Mouse (Mus musculus): ENCODE measurements around the gene Smc5.

The Smc5 gene

DNA sequence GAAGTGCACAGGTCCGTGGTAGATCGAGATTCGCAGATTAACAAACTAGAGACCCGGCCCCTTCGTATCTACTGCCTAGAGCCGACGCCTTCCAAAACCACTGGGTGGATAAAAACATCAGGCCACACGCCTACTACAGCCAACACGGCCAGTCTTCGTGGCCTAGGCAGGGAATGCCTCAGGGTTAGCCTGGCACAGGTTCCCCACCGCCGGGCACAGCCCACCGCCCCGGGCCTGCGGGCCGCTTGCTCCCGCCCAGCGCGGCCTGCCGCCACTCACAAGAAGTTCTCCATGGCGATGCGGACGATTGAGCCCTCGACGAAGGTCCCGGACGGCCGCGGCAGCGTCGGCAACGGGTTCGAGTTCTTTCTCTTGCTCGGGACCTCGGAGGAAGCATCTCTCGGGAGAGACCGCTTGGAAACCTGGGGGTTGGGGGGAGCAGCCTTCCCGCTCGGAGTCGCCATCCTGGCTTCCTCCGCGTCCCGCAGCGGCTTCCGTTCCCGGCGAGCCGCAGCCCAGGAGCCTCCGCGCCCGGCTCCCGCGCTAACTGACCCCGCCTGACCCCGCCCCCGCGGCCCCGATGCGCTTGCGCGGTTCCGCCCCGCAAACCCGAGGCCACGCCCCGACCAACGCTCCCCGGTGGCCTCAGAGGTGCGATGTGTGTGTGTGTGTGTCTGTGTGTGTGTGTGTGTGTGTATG lies at the start of gene Smc5:
Gene Smc5, minus strand, starts transcription at position 543 of the 699 bp plus-strand sequence.
- in situ Hi-C loops (cut with MboI): no loop called here

DNA sequence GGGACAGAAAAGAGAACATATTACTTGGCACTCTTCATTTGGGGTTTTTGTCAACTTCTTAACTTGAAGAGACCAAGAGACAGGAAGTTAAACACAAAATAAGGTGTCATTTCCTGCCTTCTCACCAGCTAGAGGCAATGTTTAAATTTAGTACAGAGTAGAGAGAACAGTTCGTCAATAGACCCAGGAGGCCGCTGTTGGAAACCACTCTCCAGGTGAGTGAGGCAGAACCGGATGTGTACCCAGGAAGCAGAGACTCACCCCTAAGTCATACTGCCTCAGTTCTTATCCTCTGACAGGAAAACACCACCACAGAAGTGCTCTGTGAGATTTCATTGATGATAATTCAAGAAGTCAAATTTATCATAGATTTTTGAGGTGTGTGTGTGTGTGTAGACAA lies 49.4 kb upstream of the Smc5 start:
- in situ Hi-C loops (cut with MboI): no loop called here

DNA sequence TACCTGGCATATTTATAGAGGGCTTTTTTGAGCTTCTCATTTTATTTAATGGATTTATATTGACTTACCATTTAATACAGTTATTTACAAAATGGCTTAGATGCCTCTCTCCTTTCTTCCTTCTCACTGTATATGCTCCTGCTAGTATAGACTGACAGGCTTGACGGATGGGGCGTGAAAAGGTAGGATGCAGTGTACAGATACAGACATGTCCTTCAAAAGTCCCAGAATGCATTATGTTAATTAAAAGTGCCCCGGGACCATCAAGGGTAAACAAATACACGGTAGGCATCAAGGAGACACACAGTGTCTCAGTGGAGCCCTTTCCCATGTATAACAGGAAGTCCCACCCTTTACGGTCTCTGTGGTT lies 44.3 kb upstream of the Smc5 start:
- in situ Hi-C loops (cut with MboI): no loop called here

DNA sequence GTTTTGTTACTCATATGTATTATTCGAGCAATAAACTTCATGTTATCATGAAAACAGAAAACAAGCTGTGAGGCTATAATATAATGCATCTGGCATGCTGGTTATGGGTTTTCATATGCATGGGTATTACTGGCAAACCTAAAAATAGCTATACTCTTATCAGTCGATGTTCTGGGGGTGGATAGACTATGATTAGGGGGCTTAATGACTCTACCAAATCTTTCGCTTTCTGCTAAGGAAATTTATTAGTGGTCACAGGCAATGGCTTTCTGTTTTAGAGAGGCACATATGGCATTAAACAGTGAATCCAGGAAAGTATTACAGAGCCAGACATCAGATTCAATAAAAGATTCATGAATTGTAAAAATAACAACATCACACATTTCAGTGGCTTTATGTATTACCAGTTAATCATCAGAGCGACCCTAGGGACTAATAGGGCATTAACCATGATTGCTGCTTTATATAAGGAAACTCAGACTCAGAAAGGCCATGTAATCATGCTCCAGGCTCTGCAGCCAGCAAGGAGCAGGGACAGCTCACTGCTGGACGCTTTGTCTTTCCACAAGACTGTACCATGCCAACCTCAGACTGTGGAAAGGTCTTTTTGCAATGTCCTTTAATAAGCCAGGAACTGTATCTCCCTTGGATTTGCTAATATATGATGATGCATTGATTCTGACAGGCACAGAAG lies 43.7 kb upstream of the Smc5 start:
- in situ Hi-C loops (cut with MboI): no loop called here

DNA sequence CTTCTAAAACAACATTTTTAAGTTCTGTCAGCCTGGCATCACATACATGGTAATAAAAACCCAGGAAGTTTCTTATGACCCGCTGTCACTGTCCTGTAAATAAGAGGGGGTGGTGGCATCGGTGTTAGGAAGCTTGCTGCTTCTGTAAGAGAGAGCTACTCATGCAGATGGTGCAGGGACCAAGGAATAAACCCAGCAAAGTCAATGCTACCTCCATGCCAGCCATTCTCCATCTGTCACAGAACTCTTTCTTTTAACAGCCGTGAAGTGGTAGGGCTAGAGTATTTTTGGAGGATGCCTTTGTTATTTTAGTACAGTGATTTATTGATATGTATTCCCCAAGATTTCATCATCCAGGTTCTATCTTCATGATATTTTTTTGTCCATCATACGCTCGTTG lies 43.2 kb upstream of the Smc5 start:
- in situ Hi-C loops (cut with MboI): no loop called here

DNA sequence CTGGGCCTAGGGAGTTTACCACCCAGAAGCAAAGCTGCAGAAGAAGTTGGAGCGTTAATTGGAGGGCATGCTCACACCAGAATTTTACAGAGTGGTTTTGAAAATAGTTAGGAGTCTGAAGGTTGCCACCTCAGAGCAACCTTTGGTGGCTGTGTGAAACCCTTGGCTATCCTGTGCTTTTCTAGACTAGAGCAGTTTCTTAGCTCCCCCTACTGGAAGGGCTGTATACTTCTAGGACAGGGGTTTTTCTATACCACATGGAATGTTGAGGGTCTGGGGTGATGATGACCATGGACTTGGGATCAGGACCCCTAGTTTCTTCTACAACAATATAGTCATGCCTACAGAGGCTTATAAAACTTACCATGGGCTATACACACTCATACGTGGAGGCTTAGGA lies 36.3 kb upstream of the Smc5 start:
- in situ Hi-C loops (cut with MboI): no loop called here

DNA sequence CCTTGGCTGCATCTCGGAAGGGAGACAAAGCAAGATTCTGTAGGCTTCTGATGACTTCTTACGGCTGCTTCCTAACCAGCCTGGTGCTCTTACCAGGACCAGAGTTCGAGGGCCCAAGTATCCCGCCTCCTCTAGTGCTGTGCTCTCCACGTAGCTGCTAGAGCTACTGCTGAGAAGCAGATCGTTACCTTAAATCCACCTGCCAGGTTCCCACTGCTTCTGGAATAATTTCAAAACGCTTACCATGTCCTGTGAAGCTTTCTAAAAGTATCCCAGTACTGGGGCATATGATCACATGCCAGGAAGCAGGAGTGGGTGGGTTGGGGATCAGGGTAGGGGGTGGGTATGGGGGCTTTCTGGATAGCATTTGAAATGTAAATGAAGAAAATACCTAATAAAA lies 33.0 kb upstream of the Smc5 start:
- in situ Hi-C loops (cut with MboI): no loop called here

DNA sequence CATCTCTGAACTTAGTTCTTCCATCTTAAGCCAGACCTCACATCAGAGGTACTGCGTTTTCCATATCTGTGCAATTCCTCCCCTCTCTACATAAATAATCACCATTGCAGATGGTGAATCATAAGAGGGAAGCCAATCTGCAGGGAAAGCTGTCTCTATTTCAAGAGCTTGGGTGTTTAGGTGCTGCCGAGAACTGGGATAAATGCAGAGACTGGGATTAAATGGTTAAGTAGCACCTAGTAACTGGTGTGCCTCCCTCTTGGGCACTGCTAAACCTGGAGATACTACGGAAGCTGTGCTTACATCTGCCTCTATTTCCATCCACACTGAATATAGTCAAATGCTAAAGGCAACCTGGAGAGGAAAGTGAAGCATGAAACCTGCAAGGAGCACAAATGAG lies 26.3 kb upstream of the Smc5 start:
- in situ Hi-C loops (cut with MboI): no loop called here

DNA sequence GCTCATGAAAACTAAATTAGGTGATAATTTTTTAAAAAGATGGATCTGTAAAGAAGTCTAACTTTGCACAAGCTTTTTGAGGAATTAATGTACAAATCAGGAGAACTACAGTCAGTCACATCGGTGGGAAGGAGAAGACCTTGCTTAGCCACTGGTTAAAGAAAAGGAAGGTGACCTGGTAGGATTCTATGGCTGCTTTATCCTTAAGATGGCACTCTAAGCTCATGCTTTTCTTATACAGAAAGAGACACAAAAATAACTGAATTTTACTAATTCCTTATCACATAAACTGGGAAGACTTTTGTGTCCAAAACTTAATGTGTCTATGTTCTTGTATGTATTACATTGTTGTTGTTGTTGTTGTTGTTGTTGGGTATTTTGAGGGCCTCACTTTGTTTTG lies 25.2 kb upstream of the Smc5 start:
- in situ Hi-C loops (cut with MboI): no loop called here

DNA sequence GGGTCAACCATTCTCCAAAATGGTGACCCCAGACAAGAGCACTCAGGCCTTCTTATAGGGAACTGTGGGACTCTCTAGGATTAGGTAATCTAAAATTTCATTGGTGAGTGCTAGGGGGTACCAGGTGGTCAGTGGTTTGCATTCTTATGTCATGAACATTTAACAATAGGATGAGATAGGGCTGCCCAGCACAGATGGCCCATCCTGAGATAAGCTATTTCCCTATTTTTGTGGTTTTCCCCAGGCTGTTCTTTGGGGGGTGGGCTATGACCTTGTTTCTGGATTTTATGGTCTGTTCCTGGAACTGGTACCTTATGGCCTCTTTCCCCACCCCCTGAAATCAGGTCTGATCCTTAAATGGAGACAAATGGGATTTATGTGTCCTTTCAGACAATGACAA lies 23.5 kb upstream of the Smc5 start:
- in situ Hi-C loops (cut with MboI): no loop called here

DNA sequence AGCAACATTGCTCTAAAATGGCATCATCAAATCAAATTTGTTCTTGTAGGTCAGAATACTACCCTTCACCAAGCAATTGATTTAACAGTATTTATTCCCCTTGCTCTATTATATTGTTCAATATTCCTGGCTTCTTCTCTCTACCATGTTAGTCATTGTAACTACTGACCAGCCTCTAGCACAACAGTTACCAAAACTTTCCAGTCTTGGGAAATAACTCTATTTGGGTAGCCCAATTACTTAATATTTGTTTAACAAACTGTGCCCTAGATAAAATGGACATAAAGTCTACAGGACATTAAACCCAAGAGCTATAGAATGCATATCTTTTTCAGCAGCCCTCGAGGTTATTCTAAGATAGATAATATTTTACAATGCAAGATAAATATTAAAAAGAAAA lies 15.6 kb upstream of the Smc5 start:
- in situ Hi-C loops (cut with MboI): no loop called here

DNA sequence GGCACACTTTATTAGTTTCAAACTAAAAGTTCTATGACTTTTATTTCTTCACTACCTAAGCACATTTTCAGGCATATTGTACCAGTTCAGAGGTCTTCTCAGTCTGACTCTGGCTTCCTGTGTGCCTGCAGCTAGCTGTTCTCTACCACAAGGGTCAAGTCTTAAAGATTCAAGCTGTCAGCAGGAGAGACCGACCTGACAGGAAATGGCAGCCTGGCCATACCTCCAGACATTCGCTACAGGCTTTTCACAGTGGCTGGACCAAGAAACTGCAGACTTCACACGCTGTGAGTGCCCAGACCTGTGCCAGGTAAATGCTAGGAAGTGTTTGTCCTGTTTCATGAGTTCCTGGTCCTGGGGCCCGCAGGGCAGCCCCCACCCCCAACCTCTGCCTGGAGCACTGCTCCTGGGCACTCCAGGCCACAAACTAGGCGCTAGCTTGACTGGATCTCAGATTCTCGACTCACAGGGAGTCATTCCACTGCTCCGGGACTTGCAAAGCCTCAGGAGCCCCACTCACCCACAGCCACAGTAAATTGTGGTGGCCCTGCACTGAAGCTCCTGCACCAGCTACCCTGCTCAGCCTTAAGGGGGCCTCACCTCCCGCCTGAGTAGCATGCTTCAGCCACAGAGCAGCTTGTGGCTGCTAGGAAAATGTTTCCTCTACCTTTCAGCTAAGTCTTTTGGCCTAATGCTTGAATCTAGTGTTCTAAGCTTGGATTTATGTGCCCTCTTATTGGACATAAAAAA lies 8.4 kb upstream of the Smc5 start:
- in situ Hi-C loops (cut with MboI): no loop called here

DNA sequence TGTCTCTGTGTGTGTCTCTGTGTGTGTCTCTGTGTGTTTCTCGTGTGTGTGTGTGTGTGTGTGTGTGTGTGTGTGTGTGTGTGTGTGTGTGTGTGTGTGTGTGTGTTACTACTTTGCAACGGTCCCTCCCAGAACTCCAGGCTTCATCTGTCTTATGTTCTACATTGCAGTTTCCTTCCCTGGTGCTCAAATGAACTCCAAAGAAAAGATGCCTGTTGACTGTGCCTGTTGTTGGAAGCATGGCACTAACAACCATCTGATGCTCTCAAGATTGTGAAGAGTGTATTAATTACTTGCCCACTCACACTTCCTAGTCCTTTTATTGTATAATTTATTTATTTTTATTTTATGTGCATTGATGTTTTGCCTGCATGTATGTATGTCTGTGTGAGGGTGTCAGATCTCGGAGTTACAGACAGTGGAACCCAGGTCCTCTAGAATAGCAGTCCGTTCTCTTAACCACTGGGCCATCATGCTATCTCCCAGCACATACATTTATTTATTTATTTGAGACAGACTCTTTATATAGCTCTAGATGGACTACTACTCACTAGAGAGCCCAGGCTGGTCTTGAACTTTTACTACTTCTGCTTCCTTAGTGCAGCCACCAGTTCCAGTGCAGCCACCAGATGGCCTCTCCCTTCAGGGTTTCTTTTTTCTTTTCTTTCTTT lies 492 bp upstream of the Smc5 start:
- in situ Hi-C loops (cut with MboI): no loop called here

DNA sequence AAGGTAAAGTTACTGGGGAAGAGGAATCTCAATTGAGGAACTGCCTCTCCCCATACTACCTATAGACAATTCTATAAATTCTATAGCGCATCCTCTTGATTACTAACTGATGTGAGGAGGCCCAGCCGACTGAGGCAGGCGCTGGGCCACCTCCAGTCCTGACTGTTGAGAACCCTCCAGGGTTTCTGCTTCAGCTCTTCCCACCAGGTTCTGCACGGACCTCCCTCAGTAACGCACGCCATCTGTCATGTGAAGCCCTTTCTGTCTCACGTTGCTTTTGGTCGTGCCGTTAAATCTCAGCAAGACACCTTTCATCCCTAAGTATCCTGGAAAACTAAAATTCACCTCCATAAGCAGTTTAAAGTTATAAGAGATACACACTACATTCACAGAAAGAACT lies 16.9 kb downstream of the Smc5 start:
- in situ Hi-C loops (cut with MboI): no loop called here

DNA sequence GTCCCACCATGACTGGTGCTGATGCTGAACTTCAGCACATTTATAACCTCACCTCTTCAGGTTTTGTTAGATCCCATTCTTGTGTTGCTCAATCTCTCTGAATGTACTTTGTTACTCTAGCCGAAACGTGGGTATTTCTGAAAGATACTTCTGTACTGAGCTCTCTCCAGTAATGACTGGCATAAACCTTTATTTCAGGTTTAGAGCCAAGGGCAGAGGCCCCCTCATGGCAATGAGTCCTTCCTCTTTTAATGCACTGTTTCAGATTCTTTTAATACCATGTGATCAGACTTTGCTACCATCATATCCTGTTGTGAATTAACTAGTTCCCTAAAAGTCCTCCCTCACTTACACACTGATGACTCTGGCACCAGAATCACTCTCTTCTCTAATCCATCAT lies 27.2 kb downstream of the Smc5 start:
- in situ Hi-C loops (cut with MboI): no loop called here

DNA sequence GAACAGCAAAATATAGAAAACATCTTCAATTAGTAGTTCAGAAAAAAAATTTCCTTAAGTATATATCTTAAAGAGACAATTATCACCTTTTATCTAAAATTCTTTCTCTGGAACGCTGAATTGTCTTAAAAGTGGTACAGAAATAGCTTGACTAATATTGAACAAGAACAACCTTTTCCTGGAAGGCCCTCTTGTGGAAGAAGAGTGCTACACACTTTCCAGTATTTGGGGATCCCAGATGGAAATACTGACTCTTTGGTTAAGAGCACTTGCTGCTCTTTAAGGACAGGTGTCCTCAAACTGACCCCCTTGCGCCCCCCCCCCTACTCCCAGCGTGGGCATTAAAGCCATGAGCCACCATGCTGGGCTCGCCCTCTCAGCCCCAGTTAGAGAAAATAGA lies 48.6 kb downstream of the Smc5 start:
- in situ Hi-C loops (cut with MboI): no loop called here

DNA sequence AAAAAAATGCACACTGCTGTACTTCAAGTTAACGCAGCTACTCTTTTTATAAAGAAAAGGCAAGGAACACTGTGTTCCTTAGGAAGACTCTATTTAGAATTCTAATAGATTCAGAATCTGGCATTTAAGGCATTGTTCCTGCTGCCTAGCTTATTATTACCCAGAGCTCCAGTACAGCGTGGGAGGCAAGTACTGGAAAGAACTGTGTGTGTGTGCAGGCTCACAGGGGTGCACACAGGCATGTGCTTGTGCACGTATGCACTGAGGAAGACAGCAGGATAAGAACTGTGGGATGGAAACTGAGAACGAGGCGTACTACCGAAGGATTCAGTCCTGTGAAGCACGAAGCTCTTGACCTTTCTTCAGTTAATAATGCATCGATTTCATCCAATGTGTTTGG lies 59.4 kb downstream of the Smc5 start:
- in situ Hi-C loops (cut with MboI): no loop called here

DNA sequence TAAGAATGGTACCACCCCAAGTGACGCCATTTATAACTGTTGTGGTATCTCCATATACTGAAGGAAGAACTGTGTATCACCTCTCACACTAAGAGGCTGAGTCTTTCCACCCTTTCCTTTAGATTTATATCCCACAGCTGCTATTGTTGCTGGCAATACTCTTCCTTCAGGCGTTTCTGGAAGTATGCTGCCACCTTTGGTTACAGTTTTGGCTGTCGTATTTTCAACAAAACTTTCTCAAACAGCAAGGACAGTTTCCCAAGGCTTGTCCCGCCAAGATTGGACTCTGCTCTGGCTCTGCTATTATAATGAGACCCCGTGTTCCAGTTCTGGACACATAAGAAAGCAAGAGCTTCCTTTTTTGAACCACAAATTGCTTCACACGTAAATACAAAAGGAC lies 62.4 kb downstream of the Smc5 start:
- in situ Hi-C loops (cut with MboI): no loop called here

DNA sequence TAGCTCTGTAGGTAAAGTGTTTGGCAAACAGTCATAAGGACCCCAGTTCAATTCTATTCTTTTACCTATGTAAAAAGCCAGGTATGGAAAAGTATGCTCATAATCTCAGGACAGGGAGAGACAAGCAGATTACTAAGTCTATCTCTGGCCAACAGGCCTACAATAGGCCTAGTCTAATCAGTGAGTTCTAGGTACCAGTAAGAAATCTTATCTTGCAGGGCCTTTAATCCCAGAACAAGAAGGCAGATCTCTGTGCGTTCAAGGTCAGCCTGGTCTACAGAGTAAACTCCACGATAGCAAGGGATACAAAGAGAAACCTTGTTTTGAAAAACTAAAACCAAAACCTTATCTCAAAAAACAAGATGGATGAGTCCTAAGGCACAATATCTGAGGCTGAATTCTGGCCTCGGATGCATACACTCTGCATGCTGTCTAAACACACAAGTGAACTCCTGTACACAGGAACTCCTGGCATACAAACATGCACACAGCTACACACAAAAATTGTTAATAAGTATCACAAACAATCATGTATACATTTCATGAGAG lies 70.1 kb downstream of the Smc5 start:
- in situ Hi-C loops (cut with MboI): no loop called here

DNA sequence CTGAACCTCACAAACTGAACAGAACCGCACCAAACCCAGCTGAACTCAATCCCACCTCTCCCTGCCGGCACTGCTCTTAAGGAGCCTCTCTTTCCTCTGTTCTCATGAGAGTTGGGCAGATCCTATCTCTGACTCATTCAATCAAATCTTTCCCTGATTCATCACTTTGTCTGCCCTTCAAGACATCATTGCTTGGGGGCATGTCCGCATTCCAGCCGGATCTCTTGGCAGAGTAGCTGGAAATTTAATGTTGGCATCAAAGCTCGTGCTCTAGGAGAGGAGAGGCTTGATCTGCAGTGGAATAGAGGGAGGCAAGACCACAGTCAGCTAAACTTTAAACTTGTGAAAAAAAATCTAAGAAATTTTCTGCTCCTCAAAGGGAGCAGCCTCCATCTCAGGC lies 71.6 kb downstream of the Smc5 start:
- in situ Hi-C loops (cut with MboI): no loop called here

DNA sequence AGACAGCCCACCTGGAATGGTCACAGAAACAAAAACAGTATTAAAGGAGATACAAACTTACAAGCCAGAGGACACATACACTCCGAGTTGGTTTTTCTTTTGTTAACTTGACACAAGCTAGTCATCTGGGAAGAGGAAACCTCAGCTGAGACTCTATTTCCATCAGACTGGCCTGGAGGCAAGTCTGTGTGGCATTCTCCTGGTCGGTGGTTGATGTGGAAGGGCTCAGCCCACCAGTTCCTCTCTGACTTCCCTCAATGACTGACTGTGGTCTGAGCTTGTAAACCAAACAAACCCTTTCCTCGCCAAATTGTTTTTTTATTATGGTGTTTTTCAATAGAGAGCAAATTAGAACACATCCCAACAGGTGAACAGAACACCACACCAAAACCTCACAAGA lies 80.6 kb downstream of the Smc5 start:
- in situ Hi-C loops (cut with MboI): no loop called here

DNA sequence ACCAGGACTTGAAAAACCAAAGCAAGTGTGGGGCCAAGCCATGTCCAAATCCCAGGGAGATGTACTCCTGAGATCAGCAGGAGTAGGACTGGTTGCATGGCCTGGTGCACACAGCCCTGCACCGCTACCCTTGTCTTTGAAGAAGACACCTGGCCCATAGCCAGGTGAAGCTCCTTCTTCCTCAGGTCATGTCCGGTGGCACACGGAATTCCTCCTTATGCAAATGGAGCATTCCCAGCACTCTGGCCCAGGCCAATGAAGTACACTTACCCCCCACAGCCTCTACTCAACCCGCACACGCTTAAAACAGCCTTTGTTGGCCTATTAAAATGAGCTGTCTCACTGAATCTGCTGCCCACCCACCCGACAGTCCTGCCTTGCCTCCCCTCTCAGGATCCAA lies 82.2 kb downstream of the Smc5 start:
- in situ Hi-C loops (cut with MboI): no loop called here

Data from mature B cell (primary cell).